Mouse (Mus musculus) ES-E14 (cell line): ENCODE data around the gene Nkiras1.

Source experiments
- CHD2 ChIP-seq: IDR thresholded peaks from 2 replicates; pipeline ENCODE4 v1.6.1; 2014; ENCODE audit warnings: mild to moderate bottlenecking, low read depth, low read length, inconsistent platforms
- HCFC1 ChIP-seq: IDR thresholded peaks from 2 replicates; pipeline ENCODE4 v1.6.1; 2012; ENCODE audit warnings: low read length, inconsistent platforms, borderline replicate concordance; ENCODE audit not compliant: insufficient read depth
- MAFK ChIP-seq: IDR thresholded peaks from 2 replicates; pipeline ENCODE4 v1.6.1; 2014; ENCODE audit warnings: mild to moderate bottlenecking, low read depth, low read length, inconsistent platforms; ENCODE audit not compliant: insufficient read depth
- ZC3H11A ChIP-seq: IDR thresholded peaks from 2 replicates; pipeline ENCODE4 v1.6.1; 2012; ENCODE audit warnings: low read depth, mild to moderate bottlenecking, inconsistent platforms, low read length, borderline replicate concordance
- ZNF384 ChIP-seq: IDR thresholded peaks from 2 replicates; pipeline ENCODE4 v1.6.1; 2012; ENCODE audit warnings: low read depth, low read length, inconsistent platforms

DNA sequence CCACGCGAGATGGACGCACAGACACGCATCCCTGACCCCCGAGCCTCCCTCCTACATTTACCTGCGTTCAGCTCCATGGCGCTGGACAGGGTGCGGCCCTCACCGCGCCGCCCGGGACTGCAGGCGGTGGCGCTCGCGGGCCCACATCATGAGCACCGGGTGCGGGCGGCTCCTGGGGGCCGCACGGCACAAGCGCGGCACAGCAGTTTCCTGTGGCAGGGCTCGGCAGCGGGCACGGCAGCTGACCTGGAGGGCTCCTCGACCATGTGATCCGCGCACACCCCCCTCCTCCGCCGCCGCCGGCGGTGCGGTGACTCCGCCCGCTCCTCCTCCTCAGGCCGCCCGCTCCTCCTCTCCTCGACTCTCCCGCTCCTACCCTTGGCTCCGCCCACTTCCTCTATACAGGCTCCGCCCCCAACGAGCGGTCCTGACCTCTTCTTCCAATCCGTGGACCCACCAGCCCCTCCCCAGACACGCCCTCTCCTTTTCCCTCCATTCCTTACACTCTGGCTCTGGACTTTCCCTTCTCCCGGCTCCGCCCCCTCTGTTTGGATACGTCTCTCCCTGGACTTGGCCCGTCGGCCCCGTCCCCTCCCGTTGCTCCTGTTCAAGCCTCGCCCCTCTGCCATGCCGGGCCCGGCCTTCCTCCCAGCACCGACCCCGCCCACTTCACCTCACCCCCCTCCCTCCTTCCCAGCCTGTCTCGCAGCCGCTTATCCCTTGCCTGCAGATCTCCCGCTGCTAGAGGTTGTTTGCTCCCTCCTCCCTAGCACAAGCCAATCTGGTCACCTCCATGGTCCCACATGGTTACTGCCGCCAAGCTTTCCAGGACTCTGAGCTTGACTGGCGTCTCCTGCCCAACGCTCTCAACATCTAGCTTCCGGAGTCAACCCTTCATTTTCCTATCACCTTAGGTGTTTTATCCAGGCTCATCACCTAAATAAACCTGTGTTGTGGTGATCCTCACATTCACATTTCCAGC, 31.9 kb upstream of the Nkiras1 start, which contains the start of gene Nr1d2:
- TF ChIP-seq CHD2 (no peak), ZC3H11A (no peak), HCFC1 (no peak), MAFK (no peak), ZNF384 (no peak)
